Mouse (Mus musculus): ENCODE measurements around the gene Klk1b9. TPM values are rescaled to one million over a fixed set of nuclear protein-coding genes. Genes with fewer than 3 reads are reported as not detected.
"Not testable (repeated sequence)": the region's sequence is repeated elsewhere in the genome, so short reads cannot be mapped to it uniquely, and the experiment has no call there.

Klk1b9 gene
- polyA plus RNA-seq (2012; rRNA removed): not detected in 2 replicates
- not detected in 2 replicates for polyA plus RNA-seq (2014; fragmentation: Nextera tagmentation; extraction: Ambion mirVana)

DNA sequence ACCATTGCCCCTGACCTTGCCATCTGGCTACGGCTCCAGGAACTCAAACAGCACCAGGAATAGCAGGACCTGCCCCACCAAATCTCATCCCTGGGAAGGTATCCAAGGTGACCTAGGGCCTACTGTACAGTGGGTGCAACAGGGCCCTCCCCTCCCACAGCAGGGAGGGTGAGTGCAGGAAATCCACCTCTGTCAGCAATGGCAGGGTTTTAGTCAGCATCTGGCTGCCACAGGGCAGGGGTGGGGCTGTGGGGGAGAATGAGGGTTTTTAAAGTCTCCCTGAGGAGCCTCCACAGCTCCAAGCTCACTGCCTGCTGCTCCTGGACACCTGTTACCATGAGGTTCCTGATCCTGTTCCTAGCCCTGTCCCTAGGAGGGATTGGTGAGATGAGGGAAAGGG, at the start of gene Klk1b9:
Gene Klk1b9, plus strand, starts transcription at position 301 of the 400 bp plus-strand sequence.
- not testable (repeated sequence) for H3K4me1 ChIP-seq (replicated peaks; ENCODE audit: control insufficient read depth in 2 of 2, insufficient read depth in 2 of 2, low read length in 1 of 2); H3K9me3 ChIP-seq (ENCODE audit: control insufficient read depth, low read length); H3K36me3 ChIP-seq (replicated peaks; ENCODE audit: control insufficient read depth, insufficient read depth, low read depth); H3K27ac ChIP-seq; H3K27me3 ChIP-seq (ENCODE audit: control insufficient read depth, insufficient read depth, low read length); H3K9ac ChIP-seq (replicated peaks); H3K4me2 ChIP-seq (ENCODE audit: low read depth); DNase-seq (ENCODE audit: low read depth in 3 of 3, low spot score in 3 of 3); H3K4me3 ChIP-seq (ENCODE audit: insufficient read depth in 1 of 2, low read depth in 2 of 2, low read length in 2 of 2); ATAC-seq (ENCODE audit: insufficient read depth)
- WGBS (ENCODE audit: insufficient replicate concordance): 48% methylated on average over 1 of the region's 1 CpGs

DNA sequence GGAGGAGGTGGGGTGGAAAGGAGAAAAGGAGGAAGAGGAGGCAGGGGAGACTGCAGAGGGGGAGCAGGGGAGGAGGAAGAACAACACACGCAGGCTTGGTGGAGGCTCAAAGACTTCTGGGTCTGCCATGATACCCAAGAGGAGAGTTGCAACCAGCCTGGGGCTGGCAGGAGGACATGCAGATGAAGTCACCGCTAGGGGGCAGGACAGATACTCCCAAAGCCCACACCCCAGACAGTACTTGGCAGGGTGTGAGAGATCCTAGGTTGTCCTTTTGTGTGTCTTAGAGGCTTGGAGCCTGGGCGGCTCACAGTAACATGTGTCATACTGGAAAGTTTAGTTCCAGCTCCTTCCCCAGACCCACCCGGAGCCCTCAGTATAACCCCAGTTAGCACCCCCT, 47.3 kb upstream of the Klk1b9 start:
- DNase-seq (ENCODE audit: low read depth in 3 of 3, low spot score in 3 of 3): no peak
- no peaks in the 10 kb centered on the region for H3K27me3 ChIP-seq (ENCODE audit: control insufficient read depth, insufficient read depth, low read length)
- no peak overlapping the region for H3K9ac ChIP-seq (replicated peaks)
- H3K4me3 ChIP-seq (ENCODE audit: insufficient read depth in 1 of 2, low read depth in 2 of 2, low read length in 2 of 2): no peak overlapping the region
- no peaks in the 10 kb centered on the region for H3K9me3 ChIP-seq (ENCODE audit: control insufficient read depth, low read length)
- H3K27ac ChIP-seq: no peak overlapping the region
- no peaks in the 10 kb centered on the region for H3K4me1 ChIP-seq (replicated peaks; ENCODE audit: control insufficient read depth in 2 of 2, insufficient read depth in 2 of 2, low read length in 1 of 2)
- ATAC-seq (ENCODE audit: insufficient read depth): no peak
- peak; percentile 55; the same call in 1 of the 2 replicates for TF ChIP-seq CTCF (IDR thresholded peaks at IDR 0.05; ENCODE audit: low read depth)
- no peak for TF ChIP-seq EP300 (IDR thresholded peaks at IDR 0.05; ENCODE audit: low read depth)
- H3K36me3 ChIP-seq (replicated peaks; ENCODE audit: control insufficient read depth, insufficient read depth, low read depth): no peaks in the 10 kb centered on the region
- WGBS (ENCODE audit: insufficient replicate concordance): 35% methylated on average over 4 of the region's 4 CpGs
- H3K4me2 ChIP-seq (ENCODE audit: low read depth): no peak overlapping the region

DNA sequence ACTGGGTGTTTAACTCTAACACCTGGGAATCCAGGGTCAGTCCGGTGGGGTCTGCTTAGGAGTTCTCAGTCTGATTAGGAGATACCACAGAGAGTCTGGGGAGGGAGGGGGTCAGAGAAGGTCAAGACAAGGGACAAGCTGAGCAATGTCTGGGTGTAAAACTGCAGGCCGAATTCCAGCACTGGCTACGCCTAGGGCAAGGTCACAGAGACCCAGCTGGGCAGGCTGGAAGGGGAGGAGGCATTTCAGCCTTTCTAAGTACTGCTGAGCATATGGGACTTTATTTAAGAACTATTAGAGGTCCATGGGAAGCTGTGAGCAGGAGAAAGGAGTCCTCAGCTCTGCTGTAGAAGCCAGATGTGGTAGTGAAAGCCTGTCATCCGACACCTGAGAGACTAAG, 43.5 kb upstream of the Klk1b9 start:
- H3K27me3 ChIP-seq (ENCODE audit: control insufficient read depth, insufficient read depth, low read length): no peaks in the 10 kb centered on the region
- H3K9me3 ChIP-seq (ENCODE audit: control insufficient read depth, low read length): no peaks in the 10 kb centered on the region
- no peak overlapping the region for H3K4me3 ChIP-seq (ENCODE audit: insufficient read depth in 1 of 2, low read depth in 2 of 2, low read length in 2 of 2)
- no peak overlapping the region for H3K27ac ChIP-seq
- TF ChIP-seq CTCF (IDR thresholded peaks at IDR 0.05; ENCODE audit: low read depth) (no peak), EP300 (IDR thresholded peaks at IDR 0.05; ENCODE audit: low read depth) (no peak)
- no peaks in the 10 kb centered on the region for H3K4me1 ChIP-seq (replicated peaks; ENCODE audit: control insufficient read depth in 2 of 2, insufficient read depth in 2 of 2, low read length in 1 of 2)
- 58% methylated on average over 4 of the region's 4 CpGs for WGBS (ENCODE audit: insufficient replicate concordance)
- no peak for DNase-seq (ENCODE audit: low read depth in 3 of 3, low spot score in 3 of 3)
- no peak overlapping the region for H3K4me2 ChIP-seq (ENCODE audit: low read depth)
- ATAC-seq (ENCODE audit: insufficient read depth): no peak
- no peak overlapping the region for H3K9ac ChIP-seq (replicated peaks)
- no peaks in the 10 kb centered on the region for H3K36me3 ChIP-seq (replicated peaks; ENCODE audit: control insufficient read depth, insufficient read depth, low read depth)

GRCm38 (mm10) chr7:43933440-43933839, 42.4 kb upstream of the Klk1b9 start, which contains the start of gene Klk15:
Klk15 (plus strand) TSS chr7:43933740.
- no peak within 1 kb of the TSS for H3K4me2 ChIP-seq (ENCODE audit: low read depth)
- H3K4me1 ChIP-seq (replicated peaks; ENCODE audit: control insufficient read depth in 2 of 2, insufficient read depth in 2 of 2, low read length in 1 of 2): no peaks in the 10 kb centered on the region
- H3K27ac ChIP-seq: no peak within 1 kb of the TSS
- no peaks in the 10 kb centered on the region for H3K27me3 ChIP-seq (ENCODE audit: control insufficient read depth, insufficient read depth, low read length)
- H3K9ac ChIP-seq (replicated peaks): no peak within 1 kb of the TSS
- DNase-seq (ENCODE audit: low read depth in 3 of 3, low spot score in 3 of 3): no peak
- TF ChIP-seq EP300 (IDR thresholded peaks at IDR 0.05; ENCODE audit: low read depth): no peak
- TF ChIP-seq CTCF (IDR thresholded peaks at IDR 0.05; ENCODE audit: low read depth): no peak
- no peak for ATAC-seq (ENCODE audit: insufficient read depth)
- no peaks in the 10 kb centered on the region for H3K9me3 ChIP-seq (ENCODE audit: control insufficient read depth, low read length)
- H3K4me3 ChIP-seq (ENCODE audit: insufficient read depth in 1 of 2, low read depth in 2 of 2, low read length in 2 of 2): no peak within 1 kb of the TSS
- 54% methylated on average over 3 of the region's 3 CpGs for WGBS (ENCODE audit: insufficient replicate concordance)
- H3K36me3 ChIP-seq (replicated peaks; ENCODE audit: control insufficient read depth, insufficient read depth, low read depth): no peaks in the 10 kb centered on the region

GRCm38 (mm10) chr7:43934747-43935146, 41.1 kb upstream of the Klk1b9 start:
- no peaks in the 10 kb centered on the region for H3K4me1 ChIP-seq (replicated peaks; ENCODE audit: control insufficient read depth in 2 of 2, insufficient read depth in 2 of 2, low read length in 1 of 2)
- H3K27me3 ChIP-seq (ENCODE audit: control insufficient read depth, insufficient read depth, low read length): no peaks in the 10 kb centered on the region
- no peak overlapping the region for H3K27ac ChIP-seq
- no peak overlapping the region for H3K4me3 ChIP-seq (ENCODE audit: insufficient read depth in 1 of 2, low read depth in 2 of 2, low read length in 2 of 2)
- H3K36me3 ChIP-seq (replicated peaks; ENCODE audit: control insufficient read depth, insufficient read depth, low read depth): no peaks in the 10 kb centered on the region
- DNase-seq (ENCODE audit: low read depth in 3 of 3, low spot score in 3 of 3) (no peak), ATAC-seq (ENCODE audit: insufficient read depth) (no peak)
- no peak overlapping the region for H3K4me2 ChIP-seq (ENCODE audit: low read depth)
- no peak for TF ChIP-seq EP300 (IDR thresholded peaks at IDR 0.05; ENCODE audit: low read depth)
- TF ChIP-seq CTCF (IDR thresholded peaks at IDR 0.05; ENCODE audit: low read depth): no peak
- no peaks in the 10 kb centered on the region for H3K9me3 ChIP-seq (ENCODE audit: control insufficient read depth, low read length)
- no peak overlapping the region for H3K9ac ChIP-seq (replicated peaks)
- 41% methylated on average over 3 of the region's 3 CpGs for WGBS (ENCODE audit: insufficient replicate concordance)

All from liver, embryonic 14.5 days (tissue).